Mouse (Mus musculus) lung, postnatal 0 days (tissue): ENCODE data around the gene Ugt1a9. TPM values are rescaled to one million over a fixed set of nuclear protein-coding genes. Genes with fewer than 3 reads are reported as not detected.
"Not testable (repeated sequence)": the region's sequence is repeated elsewhere in the genome, so short reads cannot be mapped to it uniquely, and the experiment has no call there.

ENCODE experiments used
- ATAC-seq: fragments of 200-750 bp; cut with Nextera tagmentation; 2 replicates; pipeline ENCODE4 v1.8.0; 2017; ENCODE audit warnings: moderate library complexity
- DNase-seq: peaks from one replicate; pipeline ENCODE4 v3.0.0-alpha.2; 2016; ENCODE audit warnings: low spot score
- H3K27ac ChIP-seq: fragments of 300-500 bp; sonication (generic); 2 replicates; pipeline ENCODE4 v1.5.1; 2014; ENCODE audit warnings: antibody characterized with exemption, mild to moderate bottlenecking, low read length, mixed read lengths
- H3K27me3 ChIP-seq: fragments of 300-500 bp; sonication (generic); replicated peaks from 2 replicates; pipeline ENCODE4 v1.6.1; 2014; ENCODE audit warnings: low read length, mixed read lengths; ENCODE audit not compliant: insufficient read depth
- H3K36me3 ChIP-seq: fragments of 300-500 bp; sonication (generic); 2 replicates; pipeline ENCODE4 v1.6.1; 2014; ENCODE audit warnings: low read length, mixed read lengths; ENCODE audit not compliant: insufficient read depth
- H3K4me1 ChIP-seq: fragments of 300-500 bp; sonication (generic); 2 replicates; pipeline ENCODE4 v1.6.1; 2014; ENCODE audit warnings: antibody characterized with exemption, low read depth, low read length, mixed read lengths; ENCODE audit not compliant: insufficient read depth
- H3K4me2 ChIP-seq: fragments of 300-500 bp; sonication (generic); replicated peaks from 2 replicates; pipeline ENCODE4 v1.6.1; 2014; ENCODE audit warnings: low read depth, mild to moderate bottlenecking, low read length, moderate library complexity, mixed read lengths
- H3K4me3 ChIP-seq: fragments of 300-500 bp; sonication (generic); 2 replicates; pipeline ENCODE4 v1.5.1; 2014; ENCODE audit warnings: low read depth, low read length
- H3K9ac ChIP-seq: fragments of 300-500 bp; sonication (generic); replicated peaks from 2 replicates; pipeline ENCODE4 v1.6.1; 2014; ENCODE audit warnings: low read depth, mild to moderate bottlenecking
- H3K9me3 ChIP-seq: fragments of 300-500 bp; sonication (generic); 2 replicates; pipeline ENCODE4 v1.6.1; 2016; ENCODE audit warnings: low read length, mixed read lengths
- CTCF ChIP-seq: IDR thresholded peaks from 2 replicates; pipeline ENCODE4 v1.5.1; 2016; ENCODE audit warnings: antibody characterized with exemption, mild to moderate bottlenecking
- EP300 ChIP-seq: IDR thresholded peaks from 2 replicates; pipeline ENCODE4 v1.6.1; 2016; ENCODE audit warnings: antibody characterized with exemption, mild to moderate bottlenecking, control low read depth
- WGBS: fragments of 180-500 bp; shearing (Covaris S2); extraction: QIAGEN DNeasy Blood & Tissue Kit; methylation state at CpG from one replicate; pipeline ENCODE4 v1.1.7; 2014; 5-methylcytosine and 5-hydroxymethylcytosine counted together
- polyA plus RNA-seq: library from polyadenylated mRNA; unstranded; fragments of >200 nt; fragmentation: Nextera tagmentation; extraction: Ambion mirVana; gene quantifications from 2 replicates; pipeline ENCODE4 v1.2.1, GENCODE M21; 2015

The Ugt1a9 gene
- polyA plus RNA-seq, 1 experiment from 2014 or later, result 0.13 TPM

DNA sequence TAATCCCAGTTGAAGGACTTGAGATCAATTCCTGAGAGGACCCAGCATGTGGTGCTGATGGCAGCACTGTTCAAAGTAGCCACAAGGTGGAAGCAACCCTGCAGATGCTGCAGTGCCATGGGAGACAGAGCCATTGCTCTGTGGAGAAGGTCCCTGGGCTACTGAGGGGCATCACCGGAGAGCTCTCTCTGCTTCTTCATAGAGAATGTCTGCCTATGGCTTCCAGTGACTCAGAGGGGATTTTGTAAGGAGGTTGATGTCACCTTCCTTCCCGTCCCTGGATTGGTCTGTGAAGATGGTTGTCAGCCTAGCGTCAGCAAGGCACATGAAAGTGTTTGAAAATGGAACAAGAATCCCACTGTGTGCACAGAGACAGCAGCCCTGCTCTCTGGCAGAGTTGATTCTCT, 23.7 kb downstream of the Ugt1a9 start:
- not testable (repeated sequence) for H3K27me3 ChIP-seq, H3K36me3 ChIP-seq, H3K9ac ChIP-seq, H3K9me3 ChIP-seq, H3K4me2 ChIP-seq, H3K4me3 ChIP-seq, H3K4me1 ChIP-seq, H3K27ac ChIP-seq
- TF ChIP-seq CTCF, result peak; percentile 57
- 51% methylated on average over 3 of the region's 3 CpGs for WGBS
- peak; percentile 10 for DNase-seq
- peak; percentile 53 for ATAC-seq

DNA sequence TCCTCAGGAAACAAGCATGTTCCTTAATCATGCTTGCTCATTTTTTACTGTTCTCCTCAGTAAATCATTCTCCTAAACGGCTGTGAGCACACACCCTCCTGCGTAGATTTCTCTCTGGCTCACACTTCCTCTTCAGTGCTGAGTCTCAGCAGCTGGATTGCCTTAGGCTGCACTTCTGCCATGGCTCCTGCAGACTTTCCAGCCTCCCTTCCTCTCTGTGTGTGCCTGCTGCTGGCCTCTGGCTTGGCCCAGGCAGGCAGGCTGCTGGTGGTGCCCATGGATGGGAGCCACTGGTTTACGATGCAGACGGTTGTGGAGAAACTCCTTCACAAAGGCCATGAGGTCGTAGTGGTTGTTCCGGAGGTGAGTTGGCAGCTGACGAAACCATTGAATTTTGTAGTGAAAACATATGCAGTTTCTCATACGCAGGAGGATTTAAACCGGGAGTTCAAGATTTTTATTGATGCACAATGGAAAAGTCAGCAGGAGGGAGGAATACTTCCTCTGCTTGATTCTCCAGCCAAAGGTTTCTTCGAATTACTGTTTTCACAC, 24.4 kb downstream of the Ugt1a9 start, which contains the start of gene Ugt1a7c:
Gene Ugt1a7c, plus strand, starts transcription at position 122 of the 552 bp plus-strand sequence.
- no peaks in the 10 kb centered on the region for H3K36me3 ChIP-seq
- 27% methylated on average over 10 of the region's 10 CpGs for WGBS
- ATAC-seq (peak; percentile 89), DNase-seq (peak; percentile 86)
- 0 out of 2 replicates have a peak within 1 kb of the TSS, but pooled peaks have one; percentile 3 for H3K4me3 ChIP-seq
- H3K4me2 ChIP-seq, result peak within 1 kb of the TSS; percentile 22; the same call in 1 of the 2 replicates
- no peak for TF ChIP-seq EP300
- TF ChIP-seq CTCF, result no peak
- H3K27ac ChIP-seq, result peak within 1 kb of the TSS; percentile 57; the same call in 1 of the 2 replicates
- H3K4me1 ChIP-seq, result 0 out of 2 replicates have a peak, but pooled peaks cover 3% of the 10 kb centered on the region
- no peak within 1 kb of the TSS for H3K9ac ChIP-seq
- H3K27me3 ChIP-seq, result no peaks in the 10 kb centered on the region
- H3K9me3 ChIP-seq, result no peaks in the 10 kb centered on the region

DNA sequence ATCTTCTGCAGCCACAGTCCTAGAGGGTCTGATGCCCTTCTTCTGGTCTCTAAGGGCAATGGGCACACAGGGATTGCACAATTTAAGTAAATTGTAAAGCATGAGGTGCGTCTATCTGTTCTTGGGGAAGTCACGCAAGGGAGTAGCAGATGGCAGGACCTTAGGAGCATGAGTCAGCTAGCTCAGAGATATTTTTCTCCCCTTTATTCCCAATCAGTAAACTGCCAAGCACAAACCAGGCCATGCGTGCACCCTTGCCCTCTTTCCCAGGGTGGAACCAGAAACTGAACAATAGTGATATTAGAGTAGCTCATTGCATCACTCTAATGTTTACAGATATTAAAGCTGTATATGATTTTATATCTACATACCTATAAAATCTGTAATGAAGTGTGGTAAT, 27.9 kb downstream of the Ugt1a9 start:
- H3K27me3 ChIP-seq, H3K4me3 ChIP-seq, DNase-seq, H3K4me2 ChIP-seq, H3K4me1 ChIP-seq, H3K9me3 ChIP-seq, H3K9ac ChIP-seq, H3K27ac ChIP-seq, H3K36me3 ChIP-seq, ATAC-seq: not testable (repeated sequence)
- 82% methylated on average over 3 of the region's 3 CpGs for WGBS

- H3K36me3 ChIP-seq, H3K4me1 ChIP-seq, H3K4me2 ChIP-seq, H3K4me3 ChIP-seq, H3K27ac ChIP-seq, H3K27me3 ChIP-seq, H3K9ac ChIP-seq, H3K9me3 ChIP-seq, ATAC-seq, DNase-seq: not testable (repeated sequence)
- WGBS, result 69% methylated on average over 2 of the region's 2 CpGs
These were observed 29.1 kb downstream of the Ugt1a9 start for GRCm38 (mm10) chr1:88099691-88100090.

- H3K27me3 ChIP-seq, H3K9ac ChIP-seq, H3K36me3 ChIP-seq, H3K4me3 ChIP-seq, H3K4me2 ChIP-seq, H3K9me3 ChIP-seq, H3K4me1 ChIP-seq, H3K27ac ChIP-seq: not testable (repeated sequence)
- 28% methylated on average over 2 of the region's 3 CpGs for WGBS
- DNase-seq, result peak; percentile 68
- peak; percentile 85 for ATAC-seq
- TF ChIP-seq EP300, result peak; percentile 24; the same call in 1 of the 2 replicates
These were observed 32.4 kb downstream of the Ugt1a9 start, which contains the start of gene Ugt1a6b for GRCm38 (mm10) chr1:88103019-88103418. Ugt1a6b (plus strand) TSS chr1:88103252.

GRCm38 (mm10) chr1:88103697-88104468, 33.3 kb downstream of the Ugt1a9 start:
- ATAC-seq (peak; percentile 87), DNase-seq (peak; percentile 59)
- not testable (repeated sequence) for H3K4me3 ChIP-seq, H3K36me3 ChIP-seq, H3K27ac ChIP-seq, H3K4me1 ChIP-seq, H3K27me3 ChIP-seq, H3K4me2 ChIP-seq, H3K9me3 ChIP-seq, H3K9ac ChIP-seq
- 58% methylated on average over 4 of the region's 5 CpGs for WGBS
